Mouse (Mus musculus) layer of hippocampus, adult 2 months (tissue): ENCODE results near the gene Rhof. TPM values are rescaled to one million over a fixed set of nuclear protein-coding genes. Genes with fewer than 3 reads are reported as not detected.

Source experiments
- DNase-seq, 2 experiments: peaks; one replicate each; pipeline ENCODE4 v3.0.0; 2022; ENCODE audit warnings: low spot score in 2 of 2
- H3K27ac ChIP-seq: fragments of 200-600 bp; 2 replicates; pipeline ENCODE4 v1.8.1; 2022
- H3K4me3 ChIP-seq: fragments of 200-600 bp; 2 replicates; pipeline ENCODE4 v1.8.1; 2022; ENCODE audit warnings: mild to moderate bottlenecking
- CTCF ChIP-seq: fragments of 200-600 bp; conservative IDR thresholded peaks from 2 replicates; pipeline ENCODE4 v1.8.1; 2022; ENCODE audit warnings: antibody characterized with exemption, mild to moderate bottlenecking, moderate library complexity
- total RNA-seq, 2 experiments: library from RNA; stranded (reverse); gene quantifications; 2 replicates each; pipeline ENCODE4 v1.2.3; 2021

Rhof gene
- total RNA-seq, 2 experiments from 2014 or later, result 43.3 to 46.3 TPM

DNA sequence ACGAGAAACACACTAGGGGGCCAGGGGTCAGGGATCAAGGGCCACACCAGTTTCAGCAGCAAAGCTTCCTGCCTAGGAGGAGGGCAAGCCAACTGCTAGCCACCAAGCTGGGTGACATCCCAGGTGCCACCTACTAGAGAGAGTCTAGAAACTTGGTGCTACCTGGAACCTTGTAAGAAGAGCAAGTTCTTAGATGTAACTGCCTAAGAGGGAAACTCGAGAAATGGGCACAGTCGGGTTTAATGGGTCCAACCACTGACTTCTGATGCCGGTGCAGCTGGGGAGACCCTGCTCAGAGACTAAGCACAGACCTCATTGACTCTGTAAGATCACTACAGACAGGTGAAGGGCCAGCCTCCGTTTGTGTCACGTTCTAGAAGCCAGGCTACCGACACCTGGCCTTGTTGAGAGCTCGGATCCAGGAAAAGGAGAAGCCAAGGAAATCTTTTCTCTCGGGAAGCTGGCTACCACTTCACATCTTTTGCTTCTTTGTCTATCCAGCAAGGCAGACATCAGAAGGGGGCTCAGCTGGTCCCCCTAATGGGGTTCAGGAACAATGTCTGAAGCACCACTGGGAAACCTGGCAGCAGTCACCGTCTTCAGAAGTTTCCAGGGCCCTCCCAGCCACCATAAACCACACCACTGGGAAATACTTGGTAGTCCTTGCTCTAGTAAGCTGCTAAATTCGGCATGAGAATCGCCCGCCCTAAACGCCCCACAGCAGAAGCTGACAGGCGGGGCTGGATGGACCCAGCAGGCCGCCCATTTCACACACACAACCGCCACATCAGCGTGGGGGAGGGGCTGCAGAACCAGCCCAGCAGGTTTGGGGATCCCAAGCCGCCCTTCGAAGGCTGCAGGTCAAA is 4.8 kb upstream of the Rhof start:
- peak overlapping the region; percentile 100 for H3K27ac ChIP-seq
- no peak for DNase-seq
- TF ChIP-seq CTCF, result no peak
- peak overlapping the region; percentile 76 for H3K4me3 ChIP-seq

DNA sequence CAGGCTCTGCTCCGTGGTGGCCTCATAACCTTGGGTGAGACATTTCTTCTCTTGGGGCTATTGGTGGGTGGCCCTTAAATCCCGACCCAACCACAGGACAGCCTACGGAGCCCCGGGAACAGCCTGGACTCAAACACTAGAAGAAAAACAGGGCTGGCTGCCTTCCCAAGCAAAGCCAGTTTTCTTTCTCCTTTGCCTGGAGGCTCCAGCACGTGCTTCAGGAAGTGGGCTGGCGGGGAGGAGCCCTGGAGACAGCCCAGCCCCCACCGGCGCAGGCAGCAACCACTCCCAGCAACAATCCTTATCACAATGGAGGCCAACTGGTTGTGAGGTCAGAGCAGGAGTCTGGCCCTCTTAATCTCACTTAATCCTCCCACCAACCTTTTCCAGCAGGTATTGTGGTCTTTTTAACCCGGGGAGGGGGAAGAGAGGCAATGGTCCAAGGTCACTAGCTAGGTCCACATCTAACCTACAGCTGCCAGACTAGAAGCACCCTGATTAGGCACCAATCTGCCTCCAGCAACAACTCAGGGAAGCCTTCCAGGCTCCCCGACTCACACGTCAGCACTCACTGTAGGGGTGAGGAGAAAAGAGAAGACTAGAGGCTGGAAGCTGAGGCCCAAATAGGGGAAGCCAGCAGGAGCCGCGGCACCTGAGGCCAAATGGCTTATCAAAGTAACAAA is 4.0 kb upstream of the Rhof start:
- DNase-seq, result peak; percentile 78 to 83
- Histone ChIP-seq H3K27ac (peak overlapping the region; percentile 100), H3K4me3 (peak overlapping the region; percentile 76)
- no peak for TF ChIP-seq CTCF

DNA sequence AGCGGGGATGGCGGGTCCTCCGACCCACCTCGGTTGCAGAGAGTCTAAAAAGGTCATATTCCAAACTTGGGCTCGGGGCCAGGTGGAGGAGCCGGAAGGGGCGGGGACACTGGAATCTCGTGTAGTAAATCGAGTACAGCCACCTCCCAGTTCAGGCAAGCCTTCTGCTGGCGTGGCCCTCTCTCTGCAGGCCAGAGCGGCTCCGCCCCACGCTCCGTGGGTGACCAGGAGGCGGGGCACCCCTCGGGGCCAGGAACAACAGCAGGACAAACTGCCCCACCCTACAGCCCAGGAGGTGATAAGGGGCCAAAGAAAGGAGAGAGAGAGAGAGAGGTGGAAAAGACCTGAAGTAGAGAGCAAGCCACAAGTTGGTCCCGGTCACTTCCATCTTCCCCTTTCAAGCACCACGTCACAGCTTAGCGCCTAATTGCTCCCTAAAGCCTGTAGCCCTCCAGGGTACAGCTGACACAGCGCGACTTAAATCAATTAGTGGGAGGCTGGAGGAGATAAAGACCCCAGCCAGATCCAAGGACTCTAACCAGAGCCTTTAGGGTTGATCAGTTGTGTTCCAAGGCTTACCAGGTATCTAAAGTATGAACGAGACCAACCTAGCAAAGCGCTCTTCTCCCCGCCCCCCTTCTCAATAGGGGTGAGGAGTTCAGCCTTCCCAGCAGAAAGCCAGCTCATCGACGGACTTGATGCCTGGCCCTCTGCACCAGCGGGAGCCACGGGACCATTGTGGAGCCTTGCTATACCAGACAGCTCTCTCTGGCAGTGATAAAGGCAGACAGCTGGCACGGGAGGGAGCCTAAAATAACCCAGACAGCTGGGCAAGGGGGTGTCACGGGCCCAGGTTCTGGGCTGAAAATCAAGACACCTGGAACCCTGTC is 3.2 kb upstream of the Rhof start:
- H3K27ac ChIP-seq, result peak overlapping the region; percentile 100
- peak in 1 of 2 experiments; percentile 67 for DNase-seq
- H3K4me3 ChIP-seq, result peak overlapping the region; percentile 76
- TF ChIP-seq CTCF, result peak; percentile 21; the same call in 1 of the 2 replicates

DNA sequence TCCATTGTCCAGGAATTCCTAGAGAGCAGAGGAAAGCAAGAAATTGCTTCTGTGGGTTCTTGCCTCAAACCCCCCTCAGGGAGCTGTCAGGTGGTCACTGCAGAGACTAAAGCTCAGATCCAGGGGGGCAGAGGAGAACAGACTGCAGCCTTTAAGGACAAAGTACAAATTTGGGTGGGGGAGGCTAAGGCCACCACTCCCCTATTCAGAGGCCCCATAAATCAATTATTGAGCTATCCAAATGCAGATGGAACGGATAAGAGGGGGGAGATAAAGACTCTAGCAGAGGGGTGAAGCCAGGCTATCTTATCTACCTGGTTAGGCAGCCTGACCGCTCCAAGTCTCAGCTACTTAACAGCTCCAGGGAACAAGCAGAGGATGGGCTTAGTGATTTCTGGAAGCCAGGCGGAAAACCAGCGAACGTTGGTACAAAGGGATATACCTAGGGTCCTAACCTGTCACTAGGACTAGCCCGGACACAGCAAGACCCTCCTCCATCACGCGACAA is 2.4 kb upstream of the Rhof start:
- no peak for TF ChIP-seq CTCF
- Histone ChIP-seq H3K27ac (peak overlapping the region; percentile 100), H3K4me3 (peak overlapping the region; percentile 76)
- DNase-seq, result no peak

DNA sequence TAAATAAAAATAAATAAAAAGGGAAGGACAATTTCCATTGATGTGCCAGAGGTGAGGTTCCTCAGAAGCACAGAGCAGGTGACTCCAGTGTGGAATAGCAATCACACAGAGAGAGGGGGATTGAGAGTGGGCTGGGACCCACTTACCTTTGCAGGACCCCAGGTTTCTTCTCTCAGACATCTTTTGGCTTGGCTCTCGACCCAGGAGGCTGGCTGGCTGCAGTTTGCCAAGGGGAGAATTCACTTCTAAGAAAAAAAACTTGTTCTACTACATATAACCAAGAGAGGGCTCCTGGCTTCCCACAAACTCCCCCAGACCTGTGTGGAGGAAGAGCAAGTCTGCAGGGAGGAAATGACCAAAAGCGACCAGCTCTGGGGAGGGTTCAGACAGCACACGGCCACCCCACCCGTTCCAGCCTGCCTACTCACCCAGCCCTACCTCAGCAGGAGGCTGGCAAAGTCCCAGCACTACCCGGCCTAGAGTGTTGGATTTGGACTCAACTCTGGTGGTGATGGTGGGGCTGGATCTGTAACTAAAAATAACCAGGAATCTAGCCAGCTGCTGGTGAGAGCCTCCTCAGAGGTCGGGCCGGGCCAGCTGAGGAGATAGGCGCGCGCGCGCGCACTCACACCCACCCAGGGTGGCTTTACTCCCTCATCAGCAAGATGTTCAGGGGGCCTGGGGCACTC is 1.8 kb upstream of the Rhof start:
- no peak overlapping the region; the same call in 1 of the 2 replicates for H3K4me3 ChIP-seq
- TF ChIP-seq CTCF, result 0 out of 2 replicates have a peak, but pooled peaks have one; percentile 14
- no peak for DNase-seq
- peak overlapping the region; percentile 100 for H3K27ac ChIP-seq

DNA sequence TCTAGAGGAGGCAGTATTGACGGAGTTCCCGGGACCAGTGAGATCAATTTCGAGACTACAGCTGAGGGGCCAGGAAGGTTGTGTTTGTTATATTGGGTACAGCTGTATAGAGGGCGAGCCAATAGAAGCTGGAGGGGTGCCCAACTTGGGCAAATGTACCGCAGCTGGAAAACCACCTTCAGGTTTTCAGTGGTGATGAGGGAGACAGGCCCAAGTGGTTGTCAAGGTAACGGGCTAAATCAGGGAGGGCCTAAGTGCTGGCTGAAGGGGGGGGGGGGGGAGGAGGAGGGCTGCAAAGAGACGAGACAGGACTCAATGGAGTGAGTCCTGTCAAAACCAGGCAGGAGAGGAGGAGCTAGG is 1.3 kb upstream of the Rhof start:
- DNase-seq, result no peak
- H3K27ac ChIP-seq, result peak overlapping the region; percentile 100; the same call in 1 of the 2 replicates
- H3K4me3 ChIP-seq, result no peak overlapping the region; the same call in 1 of the 2 replicates
- no peak; the same call in 1 of the 2 replicates for TF ChIP-seq CTCF

DNA sequence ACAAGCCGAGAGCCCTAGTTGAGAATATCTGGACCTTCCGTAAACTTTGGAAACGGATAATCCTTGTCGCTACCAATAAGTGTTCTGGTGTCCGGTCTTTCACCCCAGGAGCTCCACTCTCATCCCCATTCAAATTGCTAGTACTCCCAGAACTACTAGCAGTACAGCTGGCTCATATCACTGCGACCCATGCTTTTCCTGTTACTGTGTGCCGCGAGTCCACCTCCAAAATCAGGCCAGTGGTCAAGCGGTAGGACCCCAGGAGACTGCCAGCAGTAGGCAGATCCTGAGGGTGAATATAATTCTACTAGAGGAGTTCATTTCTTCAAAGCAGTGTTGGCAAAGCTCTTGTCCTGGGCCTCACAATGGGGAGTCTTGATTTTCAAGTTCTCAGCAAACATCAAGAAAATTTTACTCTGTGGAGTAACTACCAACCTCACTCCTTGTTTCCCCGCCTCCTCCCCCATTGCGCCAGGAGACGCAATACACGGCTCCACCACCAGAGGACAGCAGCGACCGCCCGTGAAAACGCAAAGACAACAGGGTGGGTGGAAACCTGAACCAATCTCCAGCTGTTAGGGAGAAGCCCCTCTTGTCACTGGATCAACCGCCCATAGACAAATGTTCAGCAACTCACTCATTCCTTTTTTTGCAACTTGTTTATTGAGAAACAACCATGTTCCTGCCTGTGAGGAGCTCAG is 741 bp upstream of the Rhof start:
- H3K27ac ChIP-seq, result peak overlapping the region; percentile 100; the same call in 1 of the 2 replicates
- peak; percentile 87 to 95 for DNase-seq
- TF ChIP-seq CTCF, result peak; percentile 87
- peak overlapping the region; percentile 85; the same call in 1 of the 2 replicates for H3K4me3 ChIP-seq

DNA sequence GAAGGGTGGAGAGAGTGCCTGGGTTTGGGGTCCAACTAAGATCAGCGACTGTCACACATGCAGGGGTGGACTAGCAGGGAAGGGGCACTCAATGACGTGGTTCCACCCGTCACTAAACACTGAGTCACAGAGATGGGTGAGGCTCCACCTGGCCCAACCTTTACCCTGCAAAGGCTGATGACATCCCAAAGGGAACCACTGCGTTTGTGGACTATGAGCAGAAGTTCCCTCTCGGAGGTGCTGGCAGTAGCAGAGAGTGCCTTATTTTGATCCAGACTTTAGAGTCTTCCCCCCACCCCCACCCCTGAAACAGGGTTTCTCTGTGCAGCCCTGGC is 1.7 kb downstream of the Rhof start:
- H3K27ac ChIP-seq, result no peak overlapping the region
- H3K4me3 ChIP-seq, result peak overlapping the region; percentile 85; the same call in 1 of the 2 replicates
- no peak for TF ChIP-seq CTCF
- no peak for DNase-seq

DNA sequence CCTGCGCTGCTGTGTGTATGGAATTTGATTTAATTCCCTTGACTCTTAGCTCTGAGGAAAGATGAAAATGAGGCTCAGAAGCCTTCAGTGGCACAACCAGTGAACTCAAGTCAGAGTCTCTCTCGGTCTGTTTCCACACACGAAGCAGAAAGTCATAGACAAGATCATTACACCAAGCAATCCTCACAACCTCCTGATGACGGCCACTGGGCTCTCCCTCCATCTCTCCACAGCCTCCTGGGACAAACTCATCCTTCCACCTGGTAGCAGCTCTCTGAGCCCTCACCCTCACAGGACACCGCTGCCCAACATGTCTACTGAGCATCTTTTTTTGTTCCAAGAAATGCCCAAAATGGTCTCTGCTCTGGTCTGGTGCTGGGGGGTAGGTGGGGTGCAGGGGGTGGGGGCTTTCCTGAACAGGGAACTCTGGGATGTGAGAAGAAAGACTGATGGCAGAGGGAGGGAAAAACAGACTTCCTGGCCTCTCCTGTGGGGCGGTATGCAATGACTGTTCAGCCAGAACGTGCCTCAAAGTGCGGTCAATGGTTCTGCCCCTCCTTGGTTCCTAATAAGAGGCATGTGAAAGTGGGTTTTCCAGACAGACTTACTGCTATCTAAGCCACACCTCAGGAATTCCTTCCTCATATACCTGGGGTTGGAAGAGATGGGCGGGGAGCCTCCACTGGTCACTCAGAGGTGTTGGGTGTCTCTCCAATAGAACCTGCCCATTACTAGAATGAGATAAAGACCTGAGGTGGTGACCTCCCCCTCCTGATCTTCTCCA is 2.3 kb downstream of the Rhof start:
- Histone ChIP-seq H3K27ac (no peak overlapping the region), H3K4me3 (peak overlapping the region; percentile 85; the same call in 1 of the 2 replicates)
- TF ChIP-seq CTCF, result no peak
- no peak for DNase-seq

DNA sequence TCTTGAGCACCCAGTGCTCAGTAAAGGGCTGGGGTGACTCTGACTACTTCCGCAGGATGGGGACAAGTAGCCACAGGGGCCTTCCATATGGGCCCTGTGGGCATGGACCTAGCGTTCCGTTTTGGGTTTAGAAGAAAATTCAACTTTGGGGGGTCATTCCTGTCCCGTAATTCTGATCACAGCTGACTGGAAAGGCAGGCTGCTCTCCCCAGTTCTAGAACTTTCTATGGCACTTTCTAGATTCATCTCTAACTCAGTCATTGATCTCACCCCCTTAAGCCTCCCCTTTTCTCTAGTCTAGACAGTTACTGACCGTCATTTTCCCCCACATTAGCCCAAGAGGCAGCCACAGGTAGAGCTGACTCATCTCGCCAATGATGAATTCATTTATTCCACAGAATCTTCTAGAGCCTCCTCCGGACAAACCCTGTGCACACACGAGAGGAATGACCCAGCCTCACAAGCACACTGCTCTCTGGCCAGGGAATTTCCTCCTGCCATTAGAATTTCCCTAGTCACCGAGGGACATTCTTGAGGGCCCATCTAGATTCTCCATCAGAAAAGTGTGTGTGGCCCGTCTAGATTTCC is 3.2 kb downstream of the Rhof start:
- Histone ChIP-seq H3K27ac (peak overlapping the region; percentile 39; the same call in 1 of the 2 replicates), H3K4me3 (no peak overlapping the region)
- no peak for TF ChIP-seq CTCF
- DNase-seq, result no peak
